Mouse (Mus musculus): ENCODE measurements around the gene 1700003F12Rik. TPM values are rescaled to one million over a fixed set of nuclear protein-coding genes. Genes with fewer than 3 reads are reported as not detected.

1700003F12Rik gene
- total and polyA plus RNA-seq, 2 experiments from 2014 or later: 2.5 to 5.3 TPM

DNA sequence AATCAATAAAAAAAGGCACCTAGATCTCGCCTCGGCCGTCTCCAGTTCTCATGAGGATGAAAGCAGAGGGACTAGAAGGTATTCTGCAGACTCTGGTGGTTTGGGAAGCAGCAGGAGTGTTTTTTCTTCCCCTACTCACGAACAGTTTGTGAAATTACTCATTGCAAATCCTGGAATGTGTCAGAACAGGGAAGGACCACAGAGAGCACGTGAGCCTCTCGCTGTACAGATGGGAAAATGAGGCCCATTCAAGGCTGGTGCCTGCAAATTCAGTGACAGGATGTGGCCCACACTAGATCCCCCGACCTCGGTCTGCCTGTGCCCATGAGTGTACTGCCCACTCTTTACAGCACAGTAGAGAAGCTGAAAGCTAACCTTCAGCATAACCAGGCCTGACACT, 25.1 kb downstream of the 1700003F12Rik start:
- H3K4me3 ChIP-seq (ENCODE audit: low read depth, low read length): no peak overlapping the region
- WGBS: 85% methylated on average over 8 of the region's 8 CpGs
- no peak overlapping the region for H3K27ac ChIP-seq (ENCODE audit: low read depth, low read length)
- 0 out of 2 replicates have a peak, but pooled peaks cover 5% of the 10 kb centered on the region for H3K4me1 ChIP-seq (ENCODE audit: insufficient read depth, low read length)
- H3K9ac ChIP-seq (replicated peaks; ENCODE audit: low read length, poor library complexity, severe bottlenecking): no peak overlapping the region
- H3K27me3 ChIP-seq (ENCODE audit: insufficient read depth, low read length): no peaks in the 10 kb centered on the region
- ATAC-seq (ENCODE audit: low FRiP score): no peak
- no peak overlapping the region for H3K4me2 ChIP-seq (ENCODE audit: low read depth, low read length, poor library complexity, severe bottlenecking)
- no peak for DNase-seq (ENCODE audit: low spot score)
- no peaks in the 10 kb centered on the region for H3K9me3 ChIP-seq (ENCODE audit: low read length)
- H3K36me3 ChIP-seq (ENCODE audit: insufficient read depth, low read length): no peaks in the 10 kb centered on the region
- no peak for TF ChIP-seq CTCF (IDR thresholded peaks at IDR 0.05)

DNA sequence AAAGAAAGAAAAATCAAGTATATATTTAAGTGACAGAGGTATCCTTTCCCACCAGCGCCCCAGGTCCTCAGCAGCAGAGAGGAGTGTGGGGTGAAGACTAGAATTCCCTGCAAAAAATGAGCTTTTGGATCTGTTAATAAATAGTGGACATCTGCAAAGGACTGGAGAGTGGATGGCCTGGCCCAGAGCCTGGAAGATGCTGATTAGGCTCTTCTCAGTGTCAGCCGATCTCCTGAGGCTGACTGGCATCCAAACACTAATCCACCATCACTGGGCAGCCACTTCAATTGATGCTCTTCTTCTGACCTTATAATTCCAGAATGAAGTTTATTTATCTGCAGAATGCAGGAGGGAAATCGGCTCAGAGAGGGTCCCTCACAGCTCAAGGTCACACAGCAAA, 26.1 kb downstream of the 1700003F12Rik start:
- H3K4me1 ChIP-seq (ENCODE audit: insufficient read depth, low read length): peaks cover 9% of the 10 kb centered on the region; the same call in 1 of the 2 replicates
- DNase-seq (ENCODE audit: low spot score) (no peak), ATAC-seq (ENCODE audit: low FRiP score) (no peak)
- no peaks in the 10 kb centered on the region for H3K9me3 ChIP-seq (ENCODE audit: low read length)
- no peaks in the 10 kb centered on the region for H3K36me3 ChIP-seq (ENCODE audit: insufficient read depth, low read length)
- no peaks in the 10 kb centered on the region for H3K27me3 ChIP-seq (ENCODE audit: insufficient read depth, low read length)
- H3K9ac ChIP-seq (replicated peaks; ENCODE audit: low read length, poor library complexity, severe bottlenecking): no peak overlapping the region
- no peak overlapping the region for H3K4me3 ChIP-seq (ENCODE audit: low read depth, low read length)
- no peak overlapping the region for H3K4me2 ChIP-seq (ENCODE audit: low read depth, low read length, poor library complexity, severe bottlenecking)
- WGBS: 74% methylated on average over 3 of the region's 3 CpGs
- no peak overlapping the region for H3K27ac ChIP-seq (ENCODE audit: low read depth, low read length)
- TF ChIP-seq CTCF (IDR thresholded peaks at IDR 0.05): no peak

GRCm38 (mm10) chr2:154574271-154574670, 27.4 kb downstream of the 1700003F12Rik start:
- no peaks in the 10 kb centered on the region for H3K9me3 ChIP-seq (ENCODE audit: low read length)
- no peak overlapping the region for H3K4me3 ChIP-seq (ENCODE audit: low read depth, low read length)
- peak; percentile 62 for DNase-seq (ENCODE audit: low spot score)
- H3K4me1 ChIP-seq (ENCODE audit: insufficient read depth, low read length): peaks cover 5% of the 10 kb centered on the region; the same call in 1 of the 2 replicates
- no peaks in the 10 kb centered on the region for H3K36me3 ChIP-seq (ENCODE audit: insufficient read depth, low read length)
- ATAC-seq (ENCODE audit: low FRiP score): no peak
- TF ChIP-seq CTCF (IDR thresholded peaks at IDR 0.05): no peak
- H3K27me3 ChIP-seq (ENCODE audit: insufficient read depth, low read length): no peaks in the 10 kb centered on the region
- H3K27ac ChIP-seq (ENCODE audit: low read depth, low read length): no peak overlapping the region
- no peak overlapping the region for H3K4me2 ChIP-seq (ENCODE audit: low read depth, low read length, poor library complexity, severe bottlenecking)
- 41% methylated on average over 7 of the region's 7 CpGs for WGBS
- no peak overlapping the region for H3K9ac ChIP-seq (replicated peaks; ENCODE audit: low read length, poor library complexity, severe bottlenecking)

DNA sequence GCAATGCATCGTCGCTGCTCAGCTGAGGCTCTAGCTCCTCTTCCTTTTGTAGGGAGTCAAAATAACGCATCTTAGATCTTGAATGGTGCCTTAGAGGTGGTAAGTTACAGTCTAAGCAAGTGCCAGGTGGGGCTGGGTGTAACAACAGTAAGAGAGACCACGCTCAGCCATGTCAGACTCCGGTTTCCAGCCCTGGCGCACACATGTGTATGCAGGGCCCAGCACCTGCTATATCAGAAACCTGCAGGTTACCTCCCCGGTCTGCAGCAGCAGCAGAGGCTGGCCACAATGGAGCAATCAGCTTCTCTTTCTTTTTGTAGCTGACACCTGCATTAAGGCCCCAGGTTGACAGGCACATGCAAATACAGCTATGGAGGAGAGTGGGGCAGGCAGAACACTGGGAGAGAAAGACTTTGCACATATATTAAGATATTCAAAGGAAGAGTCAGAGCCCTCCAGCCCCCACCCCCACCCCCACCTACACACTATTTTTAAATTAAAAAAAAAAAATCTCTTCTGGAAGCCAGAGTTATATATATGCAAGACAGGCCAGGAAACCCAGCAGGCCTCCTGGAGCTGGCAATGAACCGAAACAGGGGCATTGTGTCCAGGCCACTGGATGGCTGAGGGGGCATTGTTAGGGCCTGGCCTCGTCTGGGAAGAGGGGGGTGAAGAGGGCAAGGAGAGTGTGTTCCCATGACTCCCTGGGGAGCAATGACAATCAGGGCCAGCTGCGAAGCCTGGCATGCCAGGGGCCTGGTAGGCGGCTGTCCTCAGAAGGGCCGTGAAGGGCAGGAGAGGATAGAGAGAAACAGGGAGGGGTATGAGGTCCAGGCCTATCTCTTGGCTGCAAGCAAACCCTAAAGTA, 30.2 kb downstream of the 1700003F12Rik start:
- Histone ChIP-seq H3K9me3 (ENCODE audit: low read length) (no peaks in the 10 kb centered on the region), H3K27me3 (ENCODE audit: insufficient read depth, low read length) (no peaks in the 10 kb centered on the region), H3K36me3 (ENCODE audit: insufficient read depth, low read length) (no peaks in the 10 kb centered on the region), H3K9ac (replicated peaks; ENCODE audit: low read length, poor library complexity, severe bottlenecking) (no peak overlapping the region), H3K27ac (ENCODE audit: low read depth, low read length) (no peak overlapping the region; the same call in 1 of the 2 replicates), H3K4me3 (ENCODE audit: low read depth, low read length) (no peak overlapping the region), H3K4me1 (ENCODE audit: insufficient read depth, low read length) (peaks cover 4% of the 10 kb centered on the region; the same call in 1 of the 2 replicates), H3K4me2 (ENCODE audit: low read depth, low read length, poor library complexity, severe bottlenecking) (no peak overlapping the region)
- no peak for DNase-seq (ENCODE audit: low spot score)
- 23% methylated on average over 12 of the region's 12 CpGs for WGBS
- no peak for ATAC-seq (ENCODE audit: low FRiP score)
- no peak for TF ChIP-seq CTCF (IDR thresholded peaks at IDR 0.05)

DNA sequence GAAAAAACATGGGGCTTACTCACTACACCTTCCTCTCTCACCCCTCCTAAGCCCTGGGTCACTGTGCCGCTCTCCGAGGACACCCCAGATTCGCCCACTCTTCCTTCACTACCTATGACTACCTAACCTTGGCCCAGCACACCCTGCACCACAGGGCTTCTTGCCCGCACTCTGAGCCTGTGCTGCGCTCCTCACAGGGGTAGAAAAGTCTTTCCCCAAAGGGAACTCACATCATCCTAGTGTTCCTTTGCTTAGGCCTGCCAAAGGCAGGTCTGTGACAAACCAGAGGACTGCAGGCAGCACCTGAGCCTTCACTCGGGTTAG, 30.8 kb downstream of the 1700003F12Rik start:
- DNase-seq (ENCODE audit: low spot score) (no peak), ATAC-seq (ENCODE audit: low FRiP score) (no peak)
- Histone ChIP-seq H3K4me1 (ENCODE audit: insufficient read depth, low read length) (peaks cover 4% of the 10 kb centered on the region; the same call in 1 of the 2 replicates), H3K27me3 (ENCODE audit: insufficient read depth, low read length) (no peaks in the 10 kb centered on the region), H3K27ac (ENCODE audit: low read depth, low read length) (no peak overlapping the region), H3K9me3 (ENCODE audit: low read length) (no peaks in the 10 kb centered on the region), H3K4me3 (ENCODE audit: low read depth, low read length) (no peak overlapping the region), H3K36me3 (ENCODE audit: insufficient read depth, low read length) (no peaks in the 10 kb centered on the region), H3K9ac (replicated peaks; ENCODE audit: low read length, poor library complexity, severe bottlenecking) (no peak overlapping the region), H3K4me2 (ENCODE audit: low read depth, low read length, poor library complexity, severe bottlenecking) (no peak overlapping the region)
- TF ChIP-seq CTCF (IDR thresholded peaks at IDR 0.05): no peak
- WGBS: 59% methylated on average over 6 of the region's 6 CpGs

- Histone ChIP-seq H3K9ac (replicated peaks; ENCODE audit: low read length, poor library complexity, severe bottlenecking) (no peak overlapping the region), H3K4me3 (ENCODE audit: low read depth, low read length) (no peak overlapping the region), H3K9me3 (ENCODE audit: low read length) (no peaks in the 10 kb centered on the region), H3K36me3 (ENCODE audit: insufficient read depth, low read length) (no peaks in the 10 kb centered on the region), H3K27ac (ENCODE audit: low read depth, low read length) (no peak overlapping the region), H3K4me2 (ENCODE audit: low read depth, low read length, poor library complexity, severe bottlenecking) (no peak overlapping the region), H3K27me3 (ENCODE audit: insufficient read depth, low read length) (no peaks in the 10 kb centered on the region), H3K4me1 (ENCODE audit: insufficient read depth, low read length) (peaks cover 4% of the 10 kb centered on the region; the same call in 1 of the 2 replicates)
- no peak for TF ChIP-seq CTCF (IDR thresholded peaks at IDR 0.05)
- DNase-seq (ENCODE audit: low spot score) (no peak), ATAC-seq (ENCODE audit: low FRiP score) (no peak)
- WGBS: 64% methylated on average over 8 of the region's 8 CpGs
Measured at GRCm38 (mm10) chr2:154580586-154580985, 33.7 kb downstream of the 1700003F12Rik start.
